Mouse (Mus musculus) stomach, postnatal 0 days (tissue): ENCODE results near the gene Gtf2ird1.

Source experiments
- CTCF ChIP-seq: IDR thresholded peaks from 2 replicates; pipeline ENCODE4 v1.5.1; 2016; ENCODE audit warnings: antibody characterized with exemption, low read depth, mild to moderate bottlenecking, moderate library complexity
- EP300 ChIP-seq: optimal IDR thresholded peaks from 2 replicates; pipeline ENCODE3; 2016; ENCODE audit warnings: antibody characterized with exemption

GRCm38 (mm10) chr5:134310201-134310600 lies 146.3 kb downstream of the Gtf2ird1 start:
- TF ChIP-seq CTCF (no peak), EP300 (no peak)
